Mouse (Mus musculus) 416B (cell line): ENCODE data around the gene Ptprr.
A peak's percentile ranks its signal among the peaks of the same experiment; 100 is the strongest.

Source experiments
- DNase-seq: peaks from one replicate; pipeline ENCODE4 v3.0.0; 2011; ENCODE audit warnings: low read depth

Gene Ptprr

GRCm38 (mm10) chr10:116115881-116116677 is 98.1 kb downstream of the Ptprr start:
- no peak for DNase-seq

- DNase-seq: no peak
Measured at GRCm38 (mm10) chr10:116117060-116117459, 99.0 kb downstream of the Ptprr start.

- peak; percentile 1 for DNase-seq
Measured at GRCm38 (mm10) chr10:116121463-116121862, 103.5 kb downstream of the Ptprr start.

- DNase-seq: no peak
Measured at GRCm38 (mm10) chr10:116123808-116124207, 105.8 kb downstream of the Ptprr start.

GRCm38 (mm10) chr10:116125364-116125763 is 107.4 kb downstream of the Ptprr start:
- DNase-seq: no peak

GRCm38 (mm10) chr10:116130401-116130800 is 112.4 kb downstream of the Ptprr start:
- no peak for DNase-seq

- peak; percentile 18 for DNase-seq
Measured at GRCm38 (mm10) chr10:116131223-116131622, 113.2 kb downstream of the Ptprr start.

GRCm38 (mm10) chr10:116132233-116132632 is 114.2 kb downstream of the Ptprr start:
- no peak for DNase-seq

- no peak for DNase-seq
Measured at GRCm38 (mm10) chr10:116135187-116135586, 117.2 kb downstream of the Ptprr start.

GRCm38 (mm10) chr10:116140226-116140625 is 122.2 kb downstream of the Ptprr start:
- DNase-seq: no peak

- DNase-seq: no peak
Measured at GRCm38 (mm10) chr10:116143684-116144083, 125.7 kb downstream of the Ptprr start.

GRCm38 (mm10) chr10:116146091-116146490 is 128.1 kb downstream of the Ptprr start:
- no peak for DNase-seq

GRCm38 (mm10) chr10:116154707-116155106 is 136.7 kb downstream of the Ptprr start:
- no peak for DNase-seq

- peak; percentile 17 for DNase-seq
Measured at GRCm38 (mm10) chr10:116156699-116157098, 138.7 kb downstream of the Ptprr start.

- DNase-seq: no peak
Measured at GRCm38 (mm10) chr10:116162338-116162737, 144.3 kb downstream of the Ptprr start.

- DNase-seq: no peak
Measured at GRCm38 (mm10) chr10:116175324-116175883, 157.4 kb downstream of the Ptprr start.

GRCm38 (mm10) chr10:116177390-116178179 is 159.6 kb downstream of the Ptprr start:
- no peak for DNase-seq

- no peak for DNase-seq
Measured at GRCm38 (mm10) chr10:116181235-116181634, 163.2 kb downstream of the Ptprr start.

GRCm38 (mm10) chr10:116182221-116182620 is 164.2 kb downstream of the Ptprr start:
- no peak for DNase-seq

- no peak for DNase-seq
Measured at GRCm38 (mm10) chr10:116183258-116183657, 165.2 kb downstream of the Ptprr start.

- DNase-seq: no peak
Measured at GRCm38 (mm10) chr10:116191724-116192123, 173.7 kb downstream of the Ptprr start.

GRCm38 (mm10) chr10:116192293-116192692 is 174.3 kb downstream of the Ptprr start:
- DNase-seq: no peak

GRCm38 (mm10) chr10:116194409-116194808 is 176.4 kb downstream of the Ptprr start:
- no peak for DNase-seq
